Mouse (Mus musculus) hindbrain, embryonic 11.5 days (tissue): ENCODE measurements around the gene Akain1. TPM values are rescaled to one million over a fixed set of nuclear protein-coding genes. Genes with fewer than 3 reads are reported as not detected.
A peak's percentile ranks its signal among the peaks of the same experiment; 100 is the strongest.

Experiments used
- ATAC-seq: fragments of 200-750 bp; cut with Nextera tagmentation; 2 replicates; pipeline ENCODE4 v1.8.0; 2017; ENCODE audit warnings: mild to moderate bottlenecking, moderate TSS enrichment, moderate library complexity; ENCODE audit not compliant: low FRiP score
- DNase-seq: peaks from one replicate; pipeline ENCODE4 v3.0.0-alpha.2; 2015; ENCODE audit warnings: low spot score
- H3K27ac ChIP-seq: fragments of 300-500 bp; sonication (generic); 2 replicates; pipeline ENCODE4 v1.5.1; 2014; ENCODE audit warnings: mild to moderate bottlenecking, low read depth, low read length
- H3K27me3 ChIP-seq: fragments of 300-500 bp; sonication (generic); 2 replicates; pipeline ENCODE4 v1.6.1; 2014; ENCODE audit warnings: mild to moderate bottlenecking, low read length, moderate library complexity, mixed read lengths; ENCODE audit not compliant: control insufficient read depth, insufficient read depth
- H3K36me3 ChIP-seq: fragments of 300-500 bp; sonication (generic); 2 replicates; pipeline ENCODE4 v1.6.1; 2014; ENCODE audit warnings: mild to moderate bottlenecking, low read length, moderate library complexity, mixed read lengths; ENCODE audit not compliant: control insufficient read depth, insufficient read depth
- H3K4me1 ChIP-seq: fragments of 300-500 bp; sonication (generic); replicated peaks from 2 replicates; pipeline ENCODE4 v1.6.1; 2014; ENCODE audit warnings: low read length, mixed read lengths; ENCODE audit not compliant: control insufficient read depth, insufficient read depth
- H3K4me2 ChIP-seq: fragments of 300-500 bp; sonication (generic); replicated peaks from 2 replicates; pipeline ENCODE4 v1.6.1; 2014; ENCODE audit warnings: mild to moderate bottlenecking, low read depth, low read length
- H3K4me3 ChIP-seq: fragments of 300-500 bp; sonication (generic); 2 replicates; pipeline ENCODE4 v1.5.1; 2014; ENCODE audit warnings: low read depth, low read length
- H3K9ac ChIP-seq: fragments of 300-500 bp; sonication (generic); 2 replicates; pipeline ENCODE4 v1.6.1; 2014; ENCODE audit warnings: low read depth, low read length
- H3K9me3 ChIP-seq: fragments of 300-500 bp; sonication (generic); 2 replicates; pipeline ENCODE4 v1.6.1; 2016; ENCODE audit warnings: low read length; ENCODE audit not compliant: control insufficient read depth
- WGBS: fragments of 180-500 bp; shearing (Covaris S2); extraction: QIAGEN DNeasy Blood & Tissue Kit; methylation state at CpG from one replicate; pipeline ENCODE4 v1.1.7; 2014; 5-methylcytosine and 5-hydroxymethylcytosine counted together
- polyA plus RNA-seq: library from polyadenylated mRNA; unstranded; fragments of >200 nt; fragmentation: Nextera tagmentation; extraction: Ambion mirVana; gene quantifications from 2 replicates; pipeline ENCODE4 v1.2.1, GENCODE M21; 2014

Gene Akain1
- polyA plus RNA-seq, 1 experiment from 2014 or later = not detected

- Histone ChIP-seq H3K4me2 (no peak overlapping the region), H3K4me3 (no peak overlapping the region), H3K4me1 (no peaks in the 10 kb centered on the region), H3K27me3 (no peaks in the 10 kb centered on the region), H3K27ac (no peak overlapping the region), H3K9ac (no peak overlapping the region), H3K9me3 (no peaks in the 10 kb centered on the region), H3K36me3 (no peaks in the 10 kb centered on the region)
- ATAC-seq (no peak), DNase-seq (no peak)
- 39% methylated on average over 2 of the region's 2 CpGs for WGBS
These were observed 56.4 kb downstream of the Akain1 start for GRCm38 (mm10) chr17:69495531-69495930.

GRCm38 (mm10) chr17:69496125-69496524 is 57.0 kb downstream of the Akain1 start:
- no peaks in the 10 kb centered on the region for H3K4me1 ChIP-seq
- no peaks in the 10 kb centered on the region for H3K36me3 ChIP-seq
- no peak overlapping the region for H3K4me2 ChIP-seq
- WGBS = 92% methylated on average over 3 of the region's 3 CpGs
- H3K9ac ChIP-seq = no peak overlapping the region
- H3K27me3 ChIP-seq = no peaks in the 10 kb centered on the region
- H3K27ac ChIP-seq = no peak overlapping the region
- H3K4me3 ChIP-seq = no peak overlapping the region
- DNase-seq (no peak), ATAC-seq (no peak)
- H3K9me3 ChIP-seq = no peaks in the 10 kb centered on the region

GRCm38 (mm10) chr17:69497315-69497714 is 58.2 kb downstream of the Akain1 start:
- Histone ChIP-seq H3K4me3 (no peak overlapping the region), H3K36me3 (no peaks in the 10 kb centered on the region), H3K27ac (no peak overlapping the region), H3K27me3 (no peaks in the 10 kb centered on the region), H3K9me3 (no peaks in the 10 kb centered on the region), H3K4me2 (no peak overlapping the region), H3K9ac (no peak overlapping the region), H3K4me1 (no peaks in the 10 kb centered on the region)
- ATAC-seq = no peak
- no peak for DNase-seq
- whole genome bisulfite sequencing = 84% methylated on average over 4 of the region's 4 CpGs

- Histone ChIP-seq H3K36me3 (no peaks in the 10 kb centered on the region), H3K9ac (no peak overlapping the region), H3K27me3 (no peaks in the 10 kb centered on the region), H3K9me3 (no peaks in the 10 kb centered on the region), H3K27ac (no peak overlapping the region), H3K4me3 (no peak overlapping the region), H3K4me1 (no peaks in the 10 kb centered on the region), H3K4me2 (no peak overlapping the region)
- no peak for ATAC-seq
- 37% methylated on average over 2 of the region's 2 CpGs for WGBS
- DNase-seq = no peak
These were observed 59.8 kb downstream of the Akain1 start for GRCm38 (mm10) chr17:69498913-69499312.

- no peak overlapping the region for H3K4me2 ChIP-seq
- no peaks in the 10 kb centered on the region for H3K9me3 ChIP-seq
- H3K4me3 ChIP-seq = no peak overlapping the region
- DNase-seq (peak; percentile 15), ATAC-seq (peak; percentile 63; the same call in 1 of the 2 replicates)
- no peaks in the 10 kb centered on the region for H3K27me3 ChIP-seq
- 22% methylated on average over 6 of the region's 6 CpGs for WGBS
- H3K4me1 ChIP-seq = no peaks in the 10 kb centered on the region
- no peak overlapping the region for H3K9ac ChIP-seq
- no peaks in the 10 kb centered on the region for H3K36me3 ChIP-seq
- no peak overlapping the region for H3K27ac ChIP-seq
These were observed 60.3 kb downstream of the Akain1 start for GRCm38 (mm10) chr17:69499441-69499840.

GRCm38 (mm10) chr17:69506070-69506469 is 66.9 kb downstream of the Akain1 start:
- H3K4me3 ChIP-seq = no peak overlapping the region
- H3K27ac ChIP-seq = no peak overlapping the region
- DNase-seq (peak; percentile 25), ATAC-seq (no peak)
- no peaks in the 10 kb centered on the region for H3K9me3 ChIP-seq
- H3K4me2 ChIP-seq = no peak overlapping the region
- no peaks in the 10 kb centered on the region for H3K36me3 ChIP-seq
- H3K4me1 ChIP-seq = no peaks in the 10 kb centered on the region
- 40% methylated on average over 3 of the region's 3 CpGs for WGBS
- H3K9ac ChIP-seq = no peak overlapping the region
- no peaks in the 10 kb centered on the region for H3K27me3 ChIP-seq

- Histone ChIP-seq H3K4me2 (no peak overlapping the region), H3K27me3 (no peaks in the 10 kb centered on the region), H3K9ac (no peak overlapping the region), H3K9me3 (no peaks in the 10 kb centered on the region), H3K4me1 (no peaks in the 10 kb centered on the region), H3K4me3 (no peak overlapping the region), H3K36me3 (no peaks in the 10 kb centered on the region), H3K27ac (no peak overlapping the region)
- WGBS = 75% methylated on average over 4 of the region's 4 CpGs
- DNase-seq (no peak), ATAC-seq (no peak)
These were observed 77.3 kb downstream of the Akain1 start for GRCm38 (mm10) chr17:69516344-69516907.

GRCm38 (mm10) chr17:69531472-69531871 is 92.3 kb downstream of the Akain1 start:
- no peaks in the 10 kb centered on the region for H3K9me3 ChIP-seq

More at GRCm38 (mm10) chr17:69531472-69531871, 92.3 kb downstream of the Akain1 start:
- Histone ChIP-seq H3K36me3 (no peaks in the 10 kb centered on the region), H3K27me3 (no peaks in the 10 kb centered on the region), H3K9ac (no peak overlapping the region), H3K4me2 (no peak overlapping the region), H3K4me1 (no peaks in the 10 kb centered on the region), H3K4me3 (no peak overlapping the region), H3K27ac (no peak overlapping the region)
- ATAC-seq = no peak
- 60% methylated on average over 5 of the region's 5 CpGs for WGBS
- DNase-seq = peak; percentile 2
